Mouse (Mus musculus): Measurements from ENCODE around the gene Samd4b.

GRCm38 (mm10) chr7:28619098-28619715, 21.3 kb upstream of the Samd4b start:
- TF ChIP-seq CTCF (IDR thresholded peaks at IDR 0.05; ENCODE audit: low read depth, low read length): no peak
- no peak for TF ChIP-seq GATA1 (IDR thresholded peaks at IDR 0.05; ENCODE audit: borderline replicate concordance, low read length)
- TF ChIP-seq POLR2AphosphoS5 (IDR thresholded peaks at IDR 0.05; ENCODE audit: insufficient replicate concordance, low read depth, low read length): no peak
- no peak for TF ChIP-seq GATA2 (IDR thresholded peaks at IDR 0.05; ENCODE audit: borderline replicate concordance, low read depth, low read length)
- TF ChIP-seq TAL1 (conservative IDR thresholded peaks at IDR 0.05; ENCODE audit: low read depth, low read length): no peak
